ENCODE assay signal across 26 mouse cellular contexts in the genomic region with DNA sequence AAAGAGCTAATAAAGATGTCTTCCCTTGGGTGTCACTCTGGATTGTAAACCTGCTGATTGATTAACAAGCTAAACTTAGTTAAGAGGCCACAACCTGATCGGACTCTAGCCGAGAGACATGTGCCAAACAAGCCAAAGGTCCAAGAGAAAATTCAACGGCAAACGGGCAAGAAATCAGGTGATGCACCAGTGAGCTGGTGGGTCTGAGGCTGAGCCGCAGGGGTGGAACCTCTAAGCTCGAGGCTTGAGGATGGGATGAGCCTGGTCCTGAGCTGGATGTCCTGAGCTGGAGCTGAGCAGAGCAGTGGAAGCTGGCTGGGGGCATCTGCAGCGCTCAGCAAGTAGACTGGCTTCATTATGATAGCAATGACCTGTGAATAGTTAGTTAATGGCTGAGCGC. TPM values are rescaled to one million over a fixed set of nuclear protein-coding genes. Genes with fewer than 3 reads are reported as not detected.
DNase-seq lines count a peak whose midpoint lies in the region; ATAC-seq and TF ChIP-seq lines count a peak whose summit lies in the region.
"Had no signal": no experiment of that assay in that cellular context is flagged by ENCODE, and none has a peak within 500 bp of the region (broad histone marks: within the 10 kb centered on the region; RNA-seq: fewer than 3 reads in every experiment).

No protein-coding gene starts in this region.

- no peak for TF ChIP-seq CTCF in liver, adult 2 months (IDR thresholded peaks at IDR 0.05; ENCODE audit: low read depth, low read length)

- intact Hi-C loops in left cerebral cortex, postnatal 10 days (cut with DNase I): no loop called here

- H3K4me1 ChIP-seq in liver, adult 2 months (ENCODE audit: control insufficient read depth, insufficient read depth, low read length): peaks cover 17% of the 10 kb centered on the region
- peaks cover 8% of the 10 kb centered on the region for H3K4me1 ChIP-seq in liver, embryonic 11.5 days (replicated peaks; ENCODE audit: control insufficient read depth, insufficient read depth, low read length)

- no peaks in the 10 kb centered on the region for H3K36me3 ChIP-seq in liver, adult 2 months (ENCODE audit: control insufficient read depth, insufficient read depth, low read length)
- H3K36me3 ChIP-seq in liver, embryonic 11.5 days (ENCODE audit: control insufficient read depth, insufficient read depth, low read length): peaks cover 4% of the 10 kb centered on the region

- no peaks in the 10 kb centered on the region for H3K27me3 ChIP-seq in liver, adult 2 months (ENCODE audit: control insufficient read depth, insufficient read depth, low read length)
- H3K27me3 ChIP-seq in liver, embryonic 11.5 days (replicated peaks; ENCODE audit: control insufficient read depth, insufficient read depth, low read length): no peaks in the 10 kb centered on the region
- H3K27me3 ChIP-seq: embryonic facial prominence, embryonic 13.5 days; forebrain, embryonic 15.5 days; heart, embryonic 12.5 days; hindbrain, embryonic 13.5 days; liver, embryonic 15.5 days; midbrain, embryonic 13.5 days; neural tube, embryonic 13.5 days had no signal

- peak overlapping the region; percentile 84 for H3K27ac ChIP-seq in liver, adult 2 months (replicated peaks; ENCODE audit: insufficient read depth, low read depth, low read length)
- no peak overlapping the region for H3K27ac ChIP-seq in liver, embryonic 11.5 days (ENCODE audit: low read depth, low read length)
- H3K27ac ChIP-seq: embryonic facial prominence, embryonic 13.5 days; forebrain, embryonic 10.5 days; forebrain, embryonic 15.5 days; hindbrain, embryonic 13.5 days; liver, embryonic 15.5 days; midbrain, embryonic 13.5 days; neural tube, embryonic 13.5 days had no signal

- no peaks in the 10 kb centered on the region for H3K79me2 ChIP-seq in liver, adult 2 months (ENCODE audit: control insufficient read depth, insufficient read depth, low read length)

- 32% methylated on average over 8 of the region's 8 CpGs for WGBS in liver, adult 2 months
- WGBS in liver, embryonic 11.5 days: 78% methylated on average over 8 of the region's 8 CpGs

- peak overlapping the region; percentile 33 for H3K9ac ChIP-seq in liver, adult 2 months (ENCODE audit: low read depth, low read length)
- no peak overlapping the region for H3K9ac ChIP-seq in liver, embryonic 11.5 days (ENCODE audit: low read depth, low read length)
- H3K9ac ChIP-seq: embryonic facial prominence, embryonic 13.5 days; forebrain, embryonic 15.5 days; heart, embryonic 12.5 days; hindbrain, embryonic 13.5 days; liver, embryonic 15.5 days; midbrain, embryonic 13.5 days; neural tube, embryonic 13.5 days had no signal

- TF ChIP-seq POLR2A in liver, adult 2 months (IDR thresholded peaks at IDR 0.05; ENCODE audit: extremely low read depth, insufficient read depth, low read length): no peak

- peak; percentile 96 for DNase-seq in liver, adult 2 months (ENCODE audit: extremely low read depth, low read depth, low spot score)
- no peak for DNase-seq in liver, embryonic 11.5 days (ENCODE audit: low spot score)
- peak; percentile 78 to 87 for DNase-seq in kidney, adult 8-10 months
- peak; percentile 54 for DNase-seq in kidney, postnatal 10 days
- DNase-seq in yolk sac, embryonic 10.5 days (ENCODE audit: low spot score): peak; percentile 38
- no peak for DNase-seq in left cerebral cortex, postnatal 10 days (ENCODE audit: extremely low spot score in 1 of 2, low spot score in 2 of 2)
- DNase-seq in layer of hippocampus, adult 9-10 months (ENCODE audit: low spot score): no peak
- DNase-seq: adrenal gland, adult 2 months; adrenal gland, postnatal 36 days; B cell, adult 2 months; cerebellum, adult 18-20 months; cerebellum, postnatal 10 days; gastrocnemius, postnatal 25 days; heart, adult 18-20 months; heart, postnatal 4 days; left cerebral cortex, postnatal 4 days; lung, postnatal 36 days had no signal

- peaks cover 3% of the 10 kb centered on the region; the same call in 1 of the 2 replicates for H3K9me3 ChIP-seq in liver, embryonic 11.5 days (ENCODE audit: control insufficient read depth, low read length)
- H3K9me3 ChIP-seq: embryonic facial prominence, embryonic 13.5 days; forebrain, embryonic 10.5 days; forebrain, embryonic 15.5 days; heart, embryonic 12.5 days; hindbrain, embryonic 13.5 days; midbrain, embryonic 13.5 days; neural tube, embryonic 13.5 days had no signal

- ATAC-seq in liver, embryonic 11.5 days (replicated peaks; ENCODE audit: low FRiP score): no peak
- ATAC-seq: activated CD4-positive, CD25-positive, alpha-beta regulatory T cell, adult 4 months; forebrain, embryonic 15.5 days; midbrain, embryonic 13.5 days had no signal

- no peak overlapping the region for H3K4me2 ChIP-seq in liver, embryonic 11.5 days
- H3K4me2 ChIP-seq: embryonic facial prominence, embryonic 13.5 days; forebrain, embryonic 15.5 days; heart, embryonic 12.5 days; hindbrain, embryonic 13.5 days; liver, embryonic 15.5 days; midbrain, embryonic 13.5 days; neural tube, embryonic 13.5 days had no signal

- peak overlapping the region; percentile 7; the same call in 1 of the 2 replicates for H3K4me3 ChIP-seq in liver, adult 2 months (ENCODE audit: insufficient read depth, low read depth, low read length)
- H3K4me3 ChIP-seq in liver, embryonic 11.5 days (ENCODE audit: low read depth, low read length): no peak overlapping the region
- H3K4me3 ChIP-seq: embryonic facial prominence, embryonic 13.5 days; forebrain, embryonic 10.5 days; forebrain, embryonic 15.5 days; heart, embryonic 12.5 days; hindbrain, embryonic 13.5 days; liver, embryonic 15.5 days; midbrain, embryonic 13.5 days; neural tube, embryonic 13.5 days had no signal

RNA-seq across cellular contexts. Expression of gene Szt2, which starts 51.6 kb away (rescaled TPM):
- total RNA-seq in liver, adult 2 months (2014; rRNA removed): 3.0 and 5.2 TPM in 2 replicates
- 8.8 and 11.9 TPM in 2 replicates for polyA plus RNA-seq in liver, adult 2 months (2012; rRNA removed)
- 7.5 and 10.4 TPM in 2 replicates for polyA plus RNA-seq in liver, embryonic 11.5 days (2014; fragmentation: Nextera tagmentation; extraction: Ambion mirVana)
- 10 to 100 TPM; 36.1 to 36.6 TPM for total RNA-seq in left cerebral cortex, postnatal 10 days (2021)

RNA-seq across cellular contexts. Expression of gene Med8, which starts 51.6 kb away (rescaled TPM):
- total RNA-seq in liver, adult 2 months (2014; rRNA removed): 37.0 and 40.3 TPM in 2 replicates
- 25.5 and 31.3 TPM in 2 replicates for polyA plus RNA-seq in liver, adult 2 months (2012; rRNA removed)
- polyA plus RNA-seq in liver, embryonic 11.5 days (2014; fragmentation: Nextera tagmentation; extraction: Ambion mirVana): 141 and 149 TPM in 2 replicates
- total RNA-seq in left cerebral cortex, postnatal 10 days (2021): 10 to 100 TPM; 67.9 to 72.2 TPM

Comparison
In these comparisons a context has a peak if more than half of its experiments do, and no peak if none do; other contexts are left out.
1. DNase-seq: peak in liver, adult 2 months (single experiment), kidney, adult 8-10 months (2 of 2), kidney, postnatal 10 days (single experiment) and yolk sac, embryonic 10.5 days (single experiment); none in liver, embryonic 11.5 days (single experiment), left cerebral cortex, postnatal 10 days (0 of 2) and layer of hippocampus, adult 9-10 months (single experiment).